In genomic region chr19:33231303-33231702, GRCm38 (mm10) we compare ENCODE assay signal across 19 mouse cellular contexts.
"Had no signal": no experiment of that assay in that cellular context is flagged by ENCODE, and none has a peak within 500 bp of the region (broad histone marks: within the 10 kb centered on the region; RNA-seq: fewer than 3 reads in every experiment).

No protein-coding gene starts in this region.

- H3K4me2 ChIP-seq: limb, embryonic 13.5 days; liver, embryonic 12.5 days; liver, embryonic 15.5 days; midbrain, embryonic 15.5 days; neural tube, embryonic 13.5 days had no signal

- H3K27me3 ChIP-seq: liver, embryonic 12.5 days; liver, embryonic 15.5 days; midbrain, embryonic 15.5 days; neural tube, embryonic 13.5 days had no signal

- H3K9me3 ChIP-seq: limb, embryonic 10.5 days; limb, embryonic 13.5 days; liver, embryonic 12.5 days; liver, embryonic 15.5 days; megakaryocyte, embryonic 14.5 days; midbrain, embryonic 10.5 days; midbrain, embryonic 15.5 days; neural tube, embryonic 13.5 days had no signal

- H3K36me3 ChIP-seq: limb, embryonic 10.5 days; limb, embryonic 13.5 days; liver, embryonic 12.5 days; liver, embryonic 15.5 days; midbrain, embryonic 10.5 days; midbrain, embryonic 15.5 days; neural tube, embryonic 13.5 days had no signal

- H3K27ac ChIP-seq: kidney, postnatal 0 days; limb, embryonic 10.5 days; limb, embryonic 13.5 days; liver, embryonic 12.5 days; liver, embryonic 15.5 days; midbrain, embryonic 10.5 days; midbrain, embryonic 15.5 days; neural tube, embryonic 13.5 days had no signal

- H3K9ac ChIP-seq: limb, embryonic 13.5 days; liver, embryonic 12.5 days; liver, embryonic 15.5 days; midbrain, embryonic 15.5 days; neural tube, embryonic 13.5 days had no signal

- H3K4me1 ChIP-seq: limb, embryonic 13.5 days; liver, embryonic 12.5 days; liver, embryonic 15.5 days; midbrain, embryonic 15.5 days; neural tube, embryonic 13.5 days had no signal

- DNase-seq: kidney, adult 2 months; kidney, postnatal 25 days; layer of hippocampus, postnatal 36 days; liver; lung, adult 2 months; lung, postnatal 14 days; lung, postnatal 4 days; retina, postnatal 1 day; thymus, adult 18-20 months; thymus, postnatal 36 days had no signal

- H3K4me3 ChIP-seq: limb, embryonic 10.5 days; limb, embryonic 13.5 days; liver, embryonic 12.5 days; liver, embryonic 15.5 days; megakaryocyte, embryonic 14.5 days; midbrain, embryonic 10.5 days; midbrain, embryonic 15.5 days; neural tube, embryonic 13.5 days had no signal

- ATAC-seq: liver, embryonic 12.5 days; midbrain, embryonic 15.5 days had no signal
